Mouse (Mus musculus) megakaryocyte-erythroid progenitor cell, adult 5 weeks (primary cell): ENCODE measurements around the gene Rrp9. TPM values are rescaled to one million over a fixed set of nuclear protein-coding genes. Genes with fewer than 3 reads are reported as not detected.

Experiments used
- polyA plus RNA-seq: library from polyadenylated mRNA; stranded (reverse); fragments of >175 nt; gene quantifications from 2 replicates; pipeline ENCODE4 v1.2.3, GENCODE M21; 2012

The Rrp9 gene
- 206 and 244 TPM in 2 replicates for polyA plus RNA-seq

DNA sequence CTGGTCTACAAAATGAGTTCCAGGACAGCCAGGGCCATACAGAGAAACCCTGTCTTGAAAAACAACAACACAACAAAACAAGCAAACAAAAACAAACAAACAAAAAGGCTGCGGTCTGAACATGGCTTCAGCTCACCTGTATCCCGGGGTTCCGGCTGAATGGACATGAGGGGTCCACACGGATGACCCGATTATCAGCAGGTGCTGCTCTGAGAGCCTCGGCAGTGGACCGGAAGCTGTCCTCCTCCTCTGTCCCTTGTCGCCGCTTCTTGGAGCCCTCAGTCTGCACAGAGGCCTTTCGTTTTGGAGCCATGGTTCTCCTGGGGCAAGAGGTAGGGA lies at the start of gene Rrp9:
Gene Rrp9 (plus strand): TSS at position 301 of the 339 bp plus-strand sequence.

DNA sequence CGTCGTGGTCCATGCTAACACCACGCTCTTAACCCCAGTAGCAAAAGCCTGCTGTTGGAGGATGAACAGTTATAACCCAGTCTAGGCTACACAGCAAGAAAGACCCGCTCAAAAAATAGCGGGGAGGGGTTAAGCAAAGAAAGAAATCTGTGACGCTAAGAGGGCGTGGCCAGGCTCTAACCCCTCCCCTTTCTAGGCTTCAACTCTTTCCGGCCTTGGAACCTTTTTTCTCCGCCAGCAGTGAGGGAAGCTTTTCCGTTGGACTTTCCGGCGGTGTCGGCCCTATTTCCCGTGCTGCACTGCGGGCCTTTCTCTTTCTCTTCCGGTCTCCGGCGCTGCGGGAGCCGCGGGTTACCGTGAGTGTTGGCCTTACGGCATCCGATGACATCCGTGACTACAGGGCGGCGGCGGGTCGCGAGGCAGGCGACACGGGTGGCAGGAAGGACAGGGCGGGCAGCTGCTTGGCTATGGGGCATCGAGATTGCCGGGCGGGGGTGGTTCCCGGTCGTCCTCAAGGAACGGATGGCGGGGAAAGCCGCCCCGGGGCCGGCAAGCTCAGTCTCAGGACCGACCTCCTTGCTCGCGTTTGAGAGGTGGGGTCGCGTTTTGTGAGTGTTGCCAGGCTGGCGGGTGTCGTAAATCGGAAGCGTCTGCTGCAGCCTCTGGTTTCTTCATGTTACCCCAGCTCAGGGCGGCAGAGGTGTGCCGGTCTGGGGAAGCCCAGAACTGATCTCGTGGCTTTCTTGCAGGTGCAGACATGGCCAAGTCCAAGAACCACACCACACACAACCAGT lies 46.3 kb upstream of the Rrp9 start, which contains the start of gene Rpl29:
Gene Rpl29 (plus strand): TSS at position 234 of the 794 bp plus-strand sequence.

DNA sequence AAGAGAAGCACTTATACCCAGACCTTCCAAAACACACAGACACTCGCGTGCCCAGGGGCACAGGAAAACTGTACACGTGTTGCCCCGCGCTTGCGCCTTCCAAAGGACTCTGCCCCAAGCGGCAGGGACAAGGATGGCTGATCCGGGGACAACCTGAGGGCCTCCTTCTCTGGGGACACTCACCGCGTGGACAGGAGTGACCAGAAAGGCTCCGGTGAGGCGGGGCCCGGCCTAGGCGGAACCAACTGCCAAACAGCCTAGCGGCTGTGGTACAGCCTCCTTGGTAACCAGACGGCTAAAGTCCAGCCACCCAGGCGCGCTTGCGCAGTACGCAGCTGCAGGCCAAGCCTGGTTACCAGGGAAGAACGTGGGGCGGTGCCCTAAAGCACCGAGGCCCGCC lies 28.4 kb upstream of the Rrp9 start, which contains the start of the genes Abhd14b and Abhd14a:
Gene Abhd14b (plus strand): TSS at position 112 of the 400 bp plus-strand sequence.
Gene Abhd14a (minus strand): TSS at position 331 of the 400 bp plus-strand sequence.

DNA sequence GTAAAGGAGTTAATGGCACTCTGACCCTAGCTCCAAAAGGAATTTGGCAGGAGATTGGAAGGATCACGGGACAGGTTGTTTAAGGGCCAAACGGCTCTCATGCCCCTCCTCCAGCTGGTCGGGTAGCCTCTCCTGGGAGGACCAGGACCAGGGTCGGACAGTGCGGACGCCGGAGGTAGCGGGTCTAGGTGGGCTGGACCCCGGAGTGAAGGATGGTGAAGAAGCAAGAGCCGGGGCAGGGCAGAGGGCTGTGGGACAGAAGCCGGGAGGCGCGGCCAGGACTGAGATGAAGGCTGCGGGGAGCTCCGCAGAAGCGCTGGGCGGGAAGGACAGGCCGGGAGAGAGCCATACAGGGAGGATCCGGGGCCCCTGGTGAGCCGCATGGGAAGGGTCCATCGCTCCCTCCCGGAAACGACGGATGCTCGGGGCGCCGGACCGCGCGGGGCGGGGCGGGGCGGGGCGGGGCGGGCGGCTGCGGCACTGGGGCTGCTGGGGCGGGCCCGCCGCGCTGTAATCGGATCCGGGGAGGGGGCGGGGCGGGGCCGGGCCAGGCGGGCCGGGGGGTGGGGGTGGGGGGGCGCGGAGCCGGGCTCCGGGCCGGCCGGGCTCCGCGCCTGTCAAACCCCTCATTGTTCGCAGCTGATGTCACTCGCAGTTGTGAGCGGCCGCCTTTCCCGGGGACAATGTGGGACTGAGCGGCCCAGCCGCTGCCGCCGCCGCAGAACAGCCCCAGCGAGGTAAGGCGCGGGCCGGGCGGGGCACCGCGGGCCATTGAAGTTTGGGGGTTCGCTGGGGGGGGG lies 22.3 kb upstream of the Rrp9 start, which contains the start of gene Pcbp4:
Gene Pcbp4 (plus strand): TSS at position 21 of the 800 bp plus-strand sequence.

DNA sequence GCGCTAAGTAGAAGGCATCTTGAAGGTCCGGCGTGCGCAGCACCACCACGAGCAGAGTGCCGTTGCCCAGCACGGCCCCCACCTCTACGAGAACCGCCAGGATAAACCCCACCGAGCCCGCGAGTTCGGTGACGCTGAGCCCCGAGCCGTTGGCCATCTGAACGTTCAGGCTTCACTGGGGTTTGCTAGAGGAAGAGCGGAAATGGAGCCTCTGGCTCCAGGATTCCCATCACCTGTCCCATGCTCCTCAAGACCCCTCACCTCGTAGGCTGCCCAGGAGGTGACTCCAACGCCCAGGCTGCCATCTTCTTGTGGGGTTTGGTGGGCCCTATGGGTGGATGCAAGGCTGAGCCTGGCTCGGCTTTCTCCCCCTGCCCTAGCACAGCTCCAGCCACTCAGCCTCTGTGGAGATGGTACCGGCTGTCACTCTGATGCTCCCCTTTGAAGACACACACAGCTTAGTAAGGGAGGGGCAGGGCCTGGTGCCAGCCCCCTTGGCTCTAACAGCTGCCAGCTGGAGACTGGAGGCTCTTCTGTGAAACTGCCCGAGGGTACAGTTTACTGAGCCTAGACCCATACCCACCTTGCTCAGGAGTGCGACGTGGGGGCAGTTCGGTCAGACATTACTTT lies 10.1 kb upstream of the Rrp9 start, which contains the start of gene Gpr62:
Gene Gpr62 (minus strand): TSS at position 368 of the 630 bp plus-strand sequence.

DNA sequence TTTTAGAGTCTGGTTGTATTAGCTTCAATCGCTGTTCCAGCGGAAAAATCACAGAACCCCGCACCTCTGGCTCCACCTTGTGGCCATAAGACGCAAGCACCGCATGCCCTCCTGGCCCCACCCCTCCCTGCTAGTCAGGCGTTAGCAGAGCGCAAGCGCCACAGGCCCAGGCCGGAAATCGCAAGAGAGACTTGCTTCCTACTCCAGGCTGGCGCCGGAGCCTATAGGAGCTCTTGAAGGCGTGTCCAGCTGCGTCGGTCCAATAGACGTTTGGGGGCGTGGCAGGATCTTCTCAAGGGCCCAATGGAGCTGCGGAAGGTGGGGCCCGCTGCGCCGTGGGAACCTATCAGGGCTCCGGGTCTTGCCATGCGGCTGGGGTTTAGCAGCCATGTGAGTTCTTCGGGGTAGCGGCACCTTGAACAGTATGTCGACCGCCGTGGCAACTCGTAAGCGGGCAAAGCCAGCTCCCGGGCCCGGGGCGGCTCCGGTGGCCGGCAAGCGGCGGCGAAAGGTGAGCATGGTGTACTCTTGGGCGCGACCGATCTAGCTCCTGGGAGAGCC lies 1.2 kb downstream of the Rrp9 start, which contains the start of gene Parp3:
Gene Parp3 (minus strand): TSS at position 26 of the 561 bp plus-strand sequence.

DNA sequence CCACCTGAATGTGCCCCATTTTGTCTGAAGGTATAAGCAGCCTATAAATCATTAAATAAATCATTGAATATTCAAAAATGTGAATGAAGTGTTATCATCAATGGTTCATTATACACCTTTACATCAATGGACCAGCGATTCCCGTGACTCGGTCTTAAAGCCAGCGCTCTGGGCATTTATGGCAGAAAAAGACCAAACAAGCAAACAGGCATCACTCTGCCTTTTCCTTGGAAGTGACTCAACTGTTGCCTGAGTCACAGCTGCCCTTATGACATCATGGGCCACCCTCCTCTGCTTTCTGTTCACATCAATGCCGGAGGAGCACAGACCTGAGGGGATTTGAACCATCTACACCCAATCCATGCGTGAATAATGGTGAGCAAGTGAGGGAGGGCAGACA lies 23.9 kb downstream of the Rrp9 start, which contains the start of gene Iqcf1:
Gene Iqcf1 (plus strand): TSS at position 301 of the 400 bp plus-strand sequence.

DNA sequence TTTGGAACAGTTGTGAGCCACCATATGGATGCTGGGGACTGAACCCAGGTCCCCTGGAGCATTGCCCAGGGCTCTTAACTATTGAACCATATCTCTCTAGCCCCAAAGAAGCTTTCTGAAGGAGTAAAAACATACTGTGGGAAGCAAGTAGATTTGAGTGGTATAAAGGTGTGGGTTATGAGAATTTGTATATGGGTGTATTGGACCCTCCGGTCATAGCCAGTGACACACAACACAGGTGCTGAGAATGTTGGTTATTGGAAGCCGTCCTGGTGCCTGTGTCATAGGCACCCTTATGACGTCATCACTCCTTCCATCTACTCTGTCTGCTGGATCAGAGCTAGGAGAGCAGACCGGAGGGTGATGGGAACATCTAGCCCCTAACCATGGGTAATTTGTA lies 38.5 kb downstream of the Rrp9 start, which contains the start of gene Iqcf5:
Gene Iqcf5 (plus strand): TSS at position 301 of the 400 bp plus-strand sequence.

Other genes with a start within 250 kb of the Rrp9 start
- 95.2 and 189 TPM in 2 replicates for gene Alas1, start 227.3 kb upstream of the Rrp9 start, polyA plus RNA-seq
- 20.0 and 25.1 TPM in 2 replicates for gene Poc1a, start 194.9 kb upstream of the Rrp9 start, polyA plus RNA-seq
- gene Dusp7, start 107.3 kb upstream of the Rrp9 start, polyA plus RNA-seq, result 21.3 and 26.6 TPM in 2 replicates
- 6,531 and 6,611 TPM in 2 replicates for gene Rpl29, start 46.5 kb upstream of the Rrp9 start, polyA plus RNA-seq
- 35.2 and 37.0 TPM in 2 replicates for gene Acy1, start 37.6 kb upstream of the Rrp9 start, polyA plus RNA-seq
- 11.1 and 14.0 TPM in 2 replicates for gene Abhd14b, start 28.5 kb upstream of the Rrp9 start, polyA plus RNA-seq
- gene Abhd14a, start 28.3 kb upstream of the Rrp9 start, polyA plus RNA-seq, result 28.3 and 33.6 TPM in 2 replicates
- gene Pcbp4, start 22.7 kb upstream of the Rrp9 start, polyA plus RNA-seq, result 20.4 and 27.1 TPM in 2 replicates
- gene Gpr62, start 10.0 kb upstream of the Rrp9 start, polyA plus RNA-seq, result 0.21 TPM in 1 of 2 replicates, not detected in the other
- gene Parp3, start 986 bp downstream of the Rrp9 start, polyA plus RNA-seq, result 27.7 and 28.0 TPM in 2 replicates
- not detected in 2 replicates for gene Iqcf1, start 24.0 kb downstream of the Rrp9 start, polyA plus RNA-seq
- gene Iqcf5, start 38.6 kb downstream of the Rrp9 start, polyA plus RNA-seq, result not detected in 2 replicates
- not detected in 2 replicates for gene Iqcf3, start 85.7 kb downstream of the Rrp9 start, polyA plus RNA-seq
- gene Iqcf4, start 95.0 kb downstream of the Rrp9 start, polyA plus RNA-seq, result not detected in 2 replicates
- gene Iqcf6, start 150.6 kb downstream of the Rrp9 start, polyA plus RNA-seq, result not detected in 2 replicates
- gene Grm2, start 180.1 kb downstream of the Rrp9 start, polyA plus RNA-seq, result 0.05 TPM in 1 of 2 replicates, not detected in the other
- 64.6 and 74.3 TPM in 2 replicates for gene Tex264, start 210.0 kb downstream of the Rrp9 start, polyA plus RNA-seq